Mouse (Mus musculus) liver, adult (tissue): ENCODE data around the gene Arhgap42.

Experiments
- GATA4 ChIP-seq: IDR thresholded peaks from 2 replicates; pipeline ENCODE4 v1.6.1; 2014; ENCODE audit warnings: mild to moderate bottlenecking, low read length; ENCODE audit not compliant: insufficient replicate concordance

Gene Arhgap42

DNA sequence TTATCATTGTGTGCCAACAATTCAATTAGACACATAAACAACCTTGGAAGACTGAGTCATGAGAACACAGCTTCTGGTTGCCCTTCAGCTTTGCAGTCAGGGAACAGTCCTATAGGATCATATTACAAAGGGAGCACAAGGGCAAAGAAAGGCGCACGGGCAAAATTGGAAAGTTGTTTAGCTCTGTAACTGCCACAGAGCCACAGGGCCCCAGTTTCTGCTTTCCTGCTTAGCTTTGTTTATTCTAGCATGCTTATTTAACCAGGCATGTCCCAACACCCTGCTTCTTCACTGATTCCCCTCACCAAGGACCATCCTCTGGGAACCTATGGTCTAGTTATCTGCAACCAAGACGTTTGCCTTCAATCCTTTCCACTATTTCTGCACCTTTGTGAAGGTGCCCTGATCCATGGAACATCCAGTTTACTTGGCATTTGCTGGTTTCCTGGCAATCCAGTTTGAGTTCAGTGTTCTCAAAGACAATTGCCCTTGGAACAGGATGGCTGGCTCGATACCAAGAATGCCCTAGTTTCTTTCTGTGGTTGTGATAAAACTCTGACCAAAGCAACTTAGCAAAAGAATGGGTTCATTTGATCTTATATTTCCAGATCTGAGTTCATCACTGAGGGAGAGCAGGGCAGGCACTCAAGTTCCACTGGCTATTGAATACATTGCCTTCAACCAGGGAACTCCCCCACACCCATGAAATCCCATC lies 111.7 kb downstream of the Arhgap42 start:
- no peak for TF ChIP-seq GATA4

GRCm38 (mm10) chr9:9124156-9124555 lies 114.7 kb downstream of the Arhgap42 start:
- no peak for TF ChIP-seq GATA4

- no peak for TF ChIP-seq GATA4
Measured at GRCm38 (mm10) chr9:9114266-9114665, 124.6 kb downstream of the Arhgap42 start.

GRCm38 (mm10) chr9:9113847-9114246 lies 125.1 kb downstream of the Arhgap42 start:
- TF ChIP-seq GATA4, result peak; percentile 69; the same call in 1 of the 2 replicates

DNA sequence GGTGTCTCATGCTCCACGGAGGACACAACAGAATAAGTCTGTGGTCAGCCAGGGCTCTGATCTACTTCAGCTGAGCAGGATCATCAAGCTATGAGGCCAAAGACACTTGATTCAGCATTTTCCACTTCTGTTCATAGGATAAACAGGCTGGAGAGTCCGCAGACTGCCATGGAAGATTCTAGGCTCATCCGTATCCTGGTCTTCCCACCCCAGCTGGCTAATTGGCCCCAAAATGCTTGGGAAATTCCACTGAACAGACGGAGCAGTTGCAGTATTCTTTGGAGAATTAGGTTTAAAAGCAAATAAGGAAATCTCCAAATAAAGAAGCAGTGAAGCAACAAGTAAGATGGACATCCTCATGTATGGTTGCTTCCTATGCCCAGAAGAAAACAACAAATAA lies 126.0 kb downstream of the Arhgap42 start:
- TF ChIP-seq GATA4, result no peak

- no peak for TF ChIP-seq GATA4
Measured at GRCm38 (mm10) chr9:9107697-9108096, 131.2 kb downstream of the Arhgap42 start.

- TF ChIP-seq GATA4, result no peak
Measured at GRCm38 (mm10) chr9:9104761-9105160, 134.1 kb downstream of the Arhgap42 start.

GRCm38 (mm10) chr9:9102158-9102514 lies 136.8 kb downstream of the Arhgap42 start:
- TF ChIP-seq GATA4, result no peak

DNA sequence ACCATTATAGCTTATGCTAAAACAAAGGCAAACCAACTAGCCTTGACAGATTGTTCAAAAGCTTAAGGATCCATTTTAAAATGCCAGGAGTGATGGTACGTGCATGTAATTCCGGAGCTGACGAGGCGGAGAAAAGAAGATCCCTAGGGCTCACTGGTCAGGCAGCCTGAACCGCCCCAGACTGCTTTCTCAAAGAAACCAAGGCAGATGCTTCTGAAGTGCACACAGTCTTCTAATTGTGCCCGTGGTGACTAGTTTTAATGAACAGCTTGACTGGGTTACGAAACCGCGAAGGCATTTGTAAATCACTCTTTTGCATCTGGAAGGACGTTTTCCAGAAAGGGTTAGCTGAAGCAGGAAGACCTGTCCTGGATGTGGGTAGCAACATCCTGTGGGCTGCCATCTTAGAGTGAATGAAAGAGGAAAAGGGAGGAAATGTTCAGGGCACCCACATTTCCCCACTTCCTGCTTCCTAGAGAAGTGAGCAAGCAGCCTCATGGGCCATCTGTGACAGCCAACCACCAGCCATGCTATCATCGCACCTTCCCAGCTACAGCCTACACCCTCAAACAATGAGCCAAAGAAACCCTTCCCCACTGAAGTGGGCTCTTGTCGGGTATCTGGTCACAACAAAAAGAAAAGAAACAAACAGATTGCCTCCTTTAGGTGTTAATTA lies 137.3 kb downstream of the Arhgap42 start:
- no peak for TF ChIP-seq GATA4

DNA sequence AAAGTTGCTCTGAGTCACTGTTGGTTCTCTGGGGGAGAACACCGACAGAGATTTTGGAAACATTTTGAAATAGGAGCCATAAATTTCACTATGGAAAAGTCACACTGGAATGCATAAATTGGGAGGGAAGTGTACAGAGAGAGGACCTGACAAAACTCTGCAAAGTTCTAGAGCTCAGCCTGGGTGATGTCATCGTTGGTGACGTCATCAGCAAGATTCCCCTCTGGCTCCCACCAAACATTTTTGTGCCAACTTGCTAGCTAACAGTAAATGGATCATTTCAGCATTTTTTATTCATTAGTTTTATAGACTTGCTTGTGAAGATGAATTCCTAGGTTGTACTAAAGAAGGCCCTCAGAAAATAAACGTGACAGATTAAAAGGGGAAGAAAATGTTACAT lies 137.8 kb downstream of the Arhgap42 start:
- TF ChIP-seq GATA4, result no peak

DNA sequence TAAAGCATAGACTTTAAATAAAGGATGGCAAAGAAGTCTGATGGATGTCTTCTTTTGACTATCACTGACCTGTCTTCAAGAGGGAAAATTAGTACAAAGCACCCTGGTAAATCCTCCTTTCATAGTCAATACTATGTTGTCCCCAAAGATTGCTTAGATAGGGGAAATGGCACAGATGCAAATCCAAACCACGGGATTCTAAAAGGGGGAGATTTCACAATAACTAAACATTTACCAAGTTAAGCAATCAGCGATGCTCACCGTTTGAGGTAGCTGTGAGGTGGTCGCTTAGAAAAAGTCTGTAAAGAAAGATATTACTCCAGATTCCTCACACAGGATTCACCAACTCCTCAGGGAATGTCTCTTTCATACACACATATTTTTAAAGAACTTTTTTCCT lies 141.1 kb downstream of the Arhgap42 start:
- TF ChIP-seq GATA4, result peak; percentile 90; the same call in 1 of the 2 replicates

DNA sequence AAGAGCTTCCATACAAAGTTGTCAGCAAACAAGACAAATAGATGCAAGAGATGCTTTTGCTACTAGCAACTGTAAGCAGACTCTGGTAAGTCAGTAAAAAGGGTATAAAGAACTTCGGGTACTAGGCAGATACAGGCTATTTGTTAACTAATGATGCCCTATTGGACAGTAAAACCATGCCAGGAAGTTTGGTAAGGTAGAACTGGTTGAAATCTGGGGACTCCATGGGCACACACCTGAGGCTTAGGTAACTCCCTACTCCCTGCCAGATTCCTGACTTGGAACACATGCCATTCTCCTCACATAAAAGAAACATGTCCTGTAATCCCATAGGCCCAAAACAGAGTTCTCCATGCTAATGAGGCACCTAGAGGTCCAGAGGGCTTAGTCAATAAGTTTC lies 142.1 kb downstream of the Arhgap42 start:
- no peak for TF ChIP-seq GATA4

DNA sequence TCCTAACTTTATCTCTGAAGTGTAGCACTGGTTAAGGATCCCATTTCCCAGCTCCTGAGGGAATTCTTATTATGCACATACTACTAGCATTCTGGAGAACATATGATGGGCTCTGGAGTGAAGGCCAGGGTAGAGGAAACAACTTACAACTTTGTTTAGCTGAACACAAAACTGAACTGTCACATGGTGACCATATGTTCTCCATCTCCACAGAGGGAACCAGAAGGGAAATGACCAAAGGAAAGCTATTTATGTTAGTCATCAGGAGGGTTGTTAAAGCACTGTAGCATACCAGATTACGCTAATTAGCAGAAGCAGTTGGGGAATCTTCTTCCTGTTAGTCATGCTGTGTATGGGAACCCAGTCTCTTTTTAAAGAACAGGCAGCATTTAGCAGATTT lies 145.8 kb downstream of the Arhgap42 start:
- no peak for TF ChIP-seq GATA4

GRCm38 (mm10) chr9:9083441-9083840 lies 155.5 kb downstream of the Arhgap42 start:
- TF ChIP-seq GATA4, result no peak

DNA sequence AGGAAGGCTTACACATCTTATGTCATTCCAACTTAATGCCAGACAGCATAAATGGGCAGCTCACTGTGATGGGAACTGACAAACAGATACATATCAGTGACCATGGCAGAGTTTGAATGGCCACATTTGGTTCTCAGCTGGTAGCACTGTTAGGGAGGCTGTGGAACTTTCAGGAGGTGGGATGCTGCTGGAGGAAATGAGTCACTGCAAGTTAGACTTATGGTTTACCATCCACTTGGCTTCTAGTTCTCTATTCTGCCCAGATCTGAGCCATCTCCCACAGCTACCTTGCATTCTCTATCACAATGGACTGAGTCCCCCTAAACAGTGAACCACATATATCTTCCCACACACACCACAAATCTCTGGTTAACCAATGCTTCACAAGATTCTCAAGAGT lies 186.0 kb downstream of the Arhgap42 start:
- TF ChIP-seq GATA4, result no peak

GRCm38 (mm10) chr9:9051184-9051583 lies 187.7 kb downstream of the Arhgap42 start:
- no peak for TF ChIP-seq GATA4

DNA sequence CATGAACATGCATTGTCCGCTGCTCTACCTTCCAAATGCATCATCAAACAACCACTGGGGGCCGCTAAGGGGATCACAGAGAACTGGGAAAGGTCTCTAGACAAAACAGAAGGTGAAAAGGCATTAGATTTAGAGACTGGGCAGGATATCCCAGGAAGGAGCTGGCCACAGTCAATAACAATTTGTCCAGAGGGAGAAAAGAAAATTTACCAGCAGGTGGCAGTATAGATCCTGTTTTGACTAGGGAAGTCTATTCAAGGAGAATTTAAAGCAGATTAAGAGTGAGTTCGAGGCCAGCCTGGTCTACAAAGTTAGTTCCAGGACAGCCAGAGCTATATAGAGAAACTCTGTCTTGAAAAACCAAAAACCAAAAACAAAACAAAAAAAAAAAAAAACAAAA lies 189.7 kb downstream of the Arhgap42 start:
- TF ChIP-seq GATA4, result no peak
